Mouse (Mus musculus): ENCODE data around the gene Cacna2d3. TPM values are rescaled to one million over a fixed set of nuclear protein-coding genes. Genes with fewer than 3 reads are reported as not detected.

The Cacna2d3 gene
- polyA plus RNA-seq, 1 experiment: 0.22 TPM

- 62% methylated on average over 3 of the region's 3 CpGs for WGBS
- Histone ChIP-seq H3K36me3 (ENCODE audit: control insufficient read depth, insufficient read depth, low read length) (no peaks in the 10 kb centered on the region), H3K4me1 (ENCODE audit: control insufficient read depth, insufficient read depth, low read length) (peaks cover 8% of the 10 kb centered on the region; the same call in 1 of the 2 replicates), H3K27ac (ENCODE audit: insufficient read depth, low read depth, low read length) (no peak overlapping the region), H3K4me3 (ENCODE audit: insufficient read depth, low read depth, low read length) (no peak overlapping the region), H3K27me3 (replicated peaks; ENCODE audit: control insufficient read depth, insufficient read depth, low read length) (no peaks in the 10 kb centered on the region)
- DNase-seq: no peak
- no peak for TF ChIP-seq CTCF (conservative IDR thresholded peaks at IDR 0.05; ENCODE audit: insufficient read depth, insufficient read length, low read depth, low read length)
- no peak for TF ChIP-seq POLR2A (IDR thresholded peaks at IDR 0.05; ENCODE audit: low read depth, low read length)
Observed at GRCm38 (mm10) chr14:28954588-28954987, 767.1 kb downstream of the Cacna2d3 start.

GRCm38 (mm10) chr14:28954086-28954485 lies 767.6 kb downstream of the Cacna2d3 start:
- TF ChIP-seq POLR2A (IDR thresholded peaks at IDR 0.05; ENCODE audit: low read depth, low read length) (no peak), CTCF (conservative IDR thresholded peaks at IDR 0.05; ENCODE audit: insufficient read depth, insufficient read length, low read depth, low read length) (no peak)
- Histone ChIP-seq H3K27me3 (replicated peaks; ENCODE audit: control insufficient read depth, insufficient read depth, low read length) (no peaks in the 10 kb centered on the region), H3K27ac (ENCODE audit: insufficient read depth, low read depth, low read length) (no peak overlapping the region), H3K36me3 (ENCODE audit: control insufficient read depth, insufficient read depth, low read length) (no peaks in the 10 kb centered on the region), H3K4me1 (ENCODE audit: control insufficient read depth, insufficient read depth, low read length) (peaks cover 8% of the 10 kb centered on the region; the same call in 1 of the 2 replicates), H3K4me3 (ENCODE audit: insufficient read depth, low read depth, low read length) (no peak overlapping the region)
- 32% methylated on average over 6 of the region's 6 CpGs for WGBS
- DNase-seq: no peak

GRCm38 (mm10) chr14:28953409-28953808 lies 768.3 kb downstream of the Cacna2d3 start:
- DNase-seq: no peak
- no peak for TF ChIP-seq CTCF (conservative IDR thresholded peaks at IDR 0.05; ENCODE audit: insufficient read depth, insufficient read length, low read depth, low read length)
- TF ChIP-seq POLR2A (IDR thresholded peaks at IDR 0.05; ENCODE audit: low read depth, low read length): no peak
- no peaks in the 10 kb centered on the region for H3K36me3 ChIP-seq (ENCODE audit: control insufficient read depth, insufficient read depth, low read length)
- no peak overlapping the region for H3K27ac ChIP-seq (ENCODE audit: insufficient read depth, low read depth, low read length)
- no peak overlapping the region for H3K4me3 ChIP-seq (ENCODE audit: insufficient read depth, low read depth, low read length)
- H3K4me1 ChIP-seq (ENCODE audit: control insufficient read depth, insufficient read depth, low read length): peaks cover 8% of the 10 kb centered on the region; the same call in 1 of the 2 replicates
- no peaks in the 10 kb centered on the region for H3K27me3 ChIP-seq (replicated peaks; ENCODE audit: control insufficient read depth, insufficient read depth, low read length)
- WGBS: 57% methylated on average over 5 of the region's 5 CpGs

- Histone ChIP-seq H3K27ac (ENCODE audit: insufficient read depth, low read depth, low read length) (peak overlapping the region; percentile 45; the same call in 1 of the 2 replicates), H3K27me3 (replicated peaks; ENCODE audit: control insufficient read depth, insufficient read depth, low read length) (no peaks in the 10 kb centered on the region), H3K36me3 (ENCODE audit: control insufficient read depth, insufficient read depth, low read length) (no peaks in the 10 kb centered on the region), H3K4me1 (ENCODE audit: control insufficient read depth, insufficient read depth, low read length) (peaks cover 8% of the 10 kb centered on the region; the same call in 1 of the 2 replicates), H3K4me3 (ENCODE audit: insufficient read depth, low read depth, low read length) (no peak overlapping the region)
- peak; percentile 57 for DNase-seq
- TF ChIP-seq CTCF (conservative IDR thresholded peaks at IDR 0.05; ENCODE audit: insufficient read depth, insufficient read length, low read depth, low read length) (no peak), POLR2A (IDR thresholded peaks at IDR 0.05; ENCODE audit: low read depth, low read length) (no peak)
- WGBS: 60% methylated on average over 2 of the region's 2 CpGs
Observed at GRCm38 (mm10) chr14:28950499-28950898, 771.2 kb downstream of the Cacna2d3 start.

GRCm38 (mm10) chr14:28949785-28950184 lies 771.9 kb downstream of the Cacna2d3 start:
- DNase-seq: peak; percentile 54
- no peak overlapping the region for H3K4me3 ChIP-seq (ENCODE audit: insufficient read depth, low read depth, low read length)
- 74% methylated on average over 1 of the region's 1 CpGs for WGBS
- no peaks in the 10 kb centered on the region for H3K36me3 ChIP-seq (ENCODE audit: control insufficient read depth, insufficient read depth, low read length)
- peaks cover 8% of the 10 kb centered on the region; the same call in 1 of the 2 replicates for H3K4me1 ChIP-seq (ENCODE audit: control insufficient read depth, insufficient read depth, low read length)
- TF ChIP-seq POLR2A (IDR thresholded peaks at IDR 0.05; ENCODE audit: low read depth, low read length) (no peak), CTCF (conservative IDR thresholded peaks at IDR 0.05; ENCODE audit: insufficient read depth, insufficient read length, low read depth, low read length) (peak; percentile 47)
- no peaks in the 10 kb centered on the region for H3K27me3 ChIP-seq (replicated peaks; ENCODE audit: control insufficient read depth, insufficient read depth, low read length)
- no peak overlapping the region for H3K27ac ChIP-seq (ENCODE audit: insufficient read depth, low read depth, low read length)

GRCm38 (mm10) chr14:28948019-28948850 lies 773.4 kb downstream of the Cacna2d3 start:
- Histone ChIP-seq H3K27ac (ENCODE audit: insufficient read depth, low read depth, low read length) (no peak overlapping the region), H3K4me1 (ENCODE audit: control insufficient read depth, insufficient read depth, low read length) (peaks cover 8% of the 10 kb centered on the region; the same call in 1 of the 2 replicates), H3K27me3 (replicated peaks; ENCODE audit: control insufficient read depth, insufficient read depth, low read length) (no peaks in the 10 kb centered on the region), H3K4me3 (ENCODE audit: insufficient read depth, low read depth, low read length) (no peak overlapping the region), H3K36me3 (ENCODE audit: control insufficient read depth, insufficient read depth, low read length) (no peaks in the 10 kb centered on the region)
- TF ChIP-seq POLR2A (IDR thresholded peaks at IDR 0.05; ENCODE audit: low read depth, low read length) (no peak), CTCF (conservative IDR thresholded peaks at IDR 0.05; ENCODE audit: insufficient read depth, insufficient read length, low read depth, low read length) (no peak)
- 86% methylated on average over 7 of the region's 7 CpGs for WGBS
- DNase-seq: no peak

GRCm38 (mm10) chr14:28932746-28933293 lies 788.8 kb downstream of the Cacna2d3 start:
- no peak for DNase-seq
- WGBS: 78% methylated on average over 1 of the region's 1 CpGs
- no peaks in the 10 kb centered on the region; the same call in 1 of the 2 replicates for H3K27me3 ChIP-seq (replicated peaks; ENCODE audit: control insufficient read depth, insufficient read depth, low read length)
- TF ChIP-seq POLR2A (IDR thresholded peaks at IDR 0.05; ENCODE audit: low read depth, low read length) (no peak), CTCF (conservative IDR thresholded peaks at IDR 0.05; ENCODE audit: insufficient read depth, insufficient read length, low read depth, low read length) (no peak)
- H3K36me3 ChIP-seq (ENCODE audit: control insufficient read depth, insufficient read depth, low read length): no peaks in the 10 kb centered on the region
- H3K27ac ChIP-seq (ENCODE audit: insufficient read depth, low read depth, low read length): no peak overlapping the region
- H3K4me3 ChIP-seq (ENCODE audit: insufficient read depth, low read depth, low read length): no peak overlapping the region
- no peaks in the 10 kb centered on the region for H3K4me1 ChIP-seq (ENCODE audit: control insufficient read depth, insufficient read depth, low read length)

Data from kidney, adult 2 months (tissue).